Mouse (Mus musculus): ENCODE measurements at regions not wholly inside any gene's neighbourhood (a gene's known extent, or its start where the extent isn't known, plus 50 kb on each side); places are given as distances from the start of the nearest gene placed in this dataset.

GRCm38 (mm10) chr13:83111503-83111902 lies 392.3 kb upstream of the Mef2c start:
- peak; percentile 94 for DNase-seq (ENCODE audit: inconsistent ontology term)

- peak; percentile 56 for DNase-seq (ENCODE audit: inconsistent ontology term)
Observed at GRCm38 (mm10) chr13:83112323-83112722, 391.5 kb upstream of the Mef2c start.

GRCm38 (mm10) chr13:83112741-83113140 lies 391.1 kb upstream of the Mef2c start:
- no peak for DNase-seq (ENCODE audit: inconsistent ontology term)

GRCm38 (mm10) chr13:83113808-83114207 lies 390.0 kb upstream of the Mef2c start:
- DNase-seq (ENCODE audit: inconsistent ontology term) = no peak

- DNase-seq (ENCODE audit: inconsistent ontology term) = no peak
Observed at GRCm38 (mm10) chr13:83114401-83114800, 389.4 kb upstream of the Mef2c start.

GRCm38 (mm10) chr13:83115691-83116090 lies 388.1 kb upstream of the Mef2c start:
- no peak for DNase-seq (ENCODE audit: inconsistent ontology term)

- DNase-seq (ENCODE audit: inconsistent ontology term) = no peak
Observed at GRCm38 (mm10) chr13:83120343-83120742, 383.5 kb upstream of the Mef2c start.

- no peak for DNase-seq (ENCODE audit: inconsistent ontology term)
Observed at GRCm38 (mm10) chr13:83123596-83123995, 380.2 kb upstream of the Mef2c start.

GRCm38 (mm10) chr13:83124651-83125050 lies 379.2 kb upstream of the Mef2c start:
- no peak for DNase-seq (ENCODE audit: inconsistent ontology term)

GRCm38 (mm10) chr13:83126438-83126837 lies 377.4 kb upstream of the Mef2c start:
- no peak for DNase-seq (ENCODE audit: inconsistent ontology term)

- DNase-seq (ENCODE audit: inconsistent ontology term) = no peak
Observed at GRCm38 (mm10) chr13:83131129-83131981, 372.5 kb upstream of the Mef2c start.

- DNase-seq (ENCODE audit: inconsistent ontology term) = no peak
Observed at GRCm38 (mm10) chr13:83131982-83132354, 371.9 kb upstream of the Mef2c start.

- no peak for DNase-seq (ENCODE audit: inconsistent ontology term)
Observed at GRCm38 (mm10) chr13:83132671-83133638, 370.9 kb upstream of the Mef2c start.

- peak; percentile 27 for DNase-seq (ENCODE audit: inconsistent ontology term)
Observed at GRCm38 (mm10) chr13:83143316-83143715, 360.5 kb upstream of the Mef2c start.

- no peak for DNase-seq (ENCODE audit: inconsistent ontology term)
Observed at GRCm38 (mm10) chr13:83154626-83155124, 349.2 kb upstream of the Mef2c start.

GRCm38 (mm10) chr13:83159969-83160368 lies 343.9 kb upstream of the Mef2c start:
- no peak for DNase-seq (ENCODE audit: inconsistent ontology term)

- peak; percentile 25 for DNase-seq (ENCODE audit: inconsistent ontology term)
Observed at GRCm38 (mm10) chr13:83162761-83163160, 341.1 kb upstream of the Mef2c start.

- no peak for DNase-seq (ENCODE audit: inconsistent ontology term)
Observed at GRCm38 (mm10) chr13:83175086-83175485, 328.7 kb upstream of the Mef2c start.

- peak; percentile 17 for DNase-seq (ENCODE audit: inconsistent ontology term)
Observed at GRCm38 (mm10) chr13:83201931-83202671, 301.7 kb upstream of the Mef2c start.

- DNase-seq (ENCODE audit: inconsistent ontology term) = no peak
Observed at GRCm38 (mm10) chr13:83206622-83207021, 297.2 kb upstream of the Mef2c start.

- no peak for DNase-seq (ENCODE audit: inconsistent ontology term)
Observed at GRCm38 (mm10) chr13:83207513-83207912, 296.3 kb upstream of the Mef2c start.

GRCm38 (mm10) chr13:83208111-83208510 lies 295.7 kb upstream of the Mef2c start:
- DNase-seq (ENCODE audit: inconsistent ontology term) = no peak
